Mouse (Mus musculus) spleen, postnatal 10 days (tissue): ENCODE results near the gene Rpl12.
A peak's percentile ranks its signal among the peaks of the same experiment; 100 is the strongest.

Source experiments
- DNase-seq, 2 experiments: peaks; one replicate each; pipeline ENCODE4 v3.0.0; 2021 to 2022; ENCODE audit warnings: low spot score in 2 of 2

The Rpl12 gene

GRCm38 (mm10) chr2:32940483-32940882 lies 20.9 kb upstream of the Rpl12 start:
- DNase-seq: no peak

DNA sequence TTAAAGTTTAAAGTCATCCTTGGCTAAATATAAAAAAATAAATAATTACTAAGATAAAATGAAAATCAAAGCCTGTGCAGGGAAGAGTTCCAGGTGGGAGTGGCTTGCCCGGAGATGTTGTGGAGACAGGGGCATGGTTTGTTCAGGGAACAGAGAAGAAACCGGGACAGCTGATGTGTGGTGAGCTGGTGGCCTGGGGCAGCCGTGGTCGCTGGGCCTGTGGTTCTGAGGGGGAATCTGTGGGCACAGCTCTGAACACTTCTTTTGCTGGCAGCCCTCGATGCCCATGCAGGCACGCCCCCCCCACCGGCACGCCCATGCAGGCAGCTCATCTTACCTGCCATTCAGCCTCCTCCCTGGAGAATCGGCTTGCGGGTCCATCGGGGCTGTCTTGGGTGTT lies 13.9 kb upstream of the Rpl12 start:
- DNase-seq: no peak

- DNase-seq: no peak
These were observed 6.8 kb upstream of the Rpl12 start for GRCm38 (mm10) chr2:32954581-32954980.

GRCm38 (mm10) chr2:32957344-32957743 lies 4.0 kb upstream of the Rpl12 start:
- DNase-seq: no peak

GRCm38 (mm10) chr2:32960273-32960672 lies 1.1 kb upstream of the Rpl12 start:
- no peak for DNase-seq

- no peak for DNase-seq
These were observed 909 bp downstream of the Rpl12 start for GRCm38 (mm10) chr2:32962062-32962874.

GRCm38 (mm10) chr2:32962875-32963220 lies 1.5 kb downstream of the Rpl12 start:
- peak in 1 of 2 experiments; percentile 27 for DNase-seq

DNA sequence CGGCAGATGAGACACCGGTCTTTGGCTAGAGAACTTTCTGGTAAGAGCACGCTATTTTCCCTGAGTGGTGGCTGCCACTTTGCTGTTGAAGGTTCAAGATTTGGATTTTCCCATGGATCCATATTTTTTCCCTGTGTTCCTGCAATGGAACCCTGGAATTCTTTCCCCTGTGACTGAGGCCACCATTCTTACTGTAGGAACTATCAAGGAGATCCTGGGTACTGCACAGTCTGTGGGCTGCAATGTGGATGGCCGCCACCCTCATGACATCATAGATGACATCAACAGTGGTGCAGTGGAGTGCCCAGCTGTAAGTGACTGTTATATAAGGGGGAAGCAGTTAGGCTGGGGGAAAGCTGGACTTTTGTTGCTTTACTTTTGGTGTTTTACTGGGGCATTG lies 2.2 kb downstream of the Rpl12 start:
- peak in 1 of 2 experiments; percentile 12 for DNase-seq

- DNase-seq: peak in 1 of 2 experiments; percentile 19
These were observed 2.6 kb downstream of the Rpl12 start for GRCm38 (mm10) chr2:32963981-32964380.

GRCm38 (mm10) chr2:32964659-32965457 lies 3.5 kb downstream of the Rpl12 start:
- DNase-seq: peak in 1 of 2 experiments; percentile 15

GRCm38 (mm10) chr2:32965511-32966183 lies 4.3 kb downstream of the Rpl12 start:
- DNase-seq: peak in 1 of 2 experiments; percentile 18

DNA sequence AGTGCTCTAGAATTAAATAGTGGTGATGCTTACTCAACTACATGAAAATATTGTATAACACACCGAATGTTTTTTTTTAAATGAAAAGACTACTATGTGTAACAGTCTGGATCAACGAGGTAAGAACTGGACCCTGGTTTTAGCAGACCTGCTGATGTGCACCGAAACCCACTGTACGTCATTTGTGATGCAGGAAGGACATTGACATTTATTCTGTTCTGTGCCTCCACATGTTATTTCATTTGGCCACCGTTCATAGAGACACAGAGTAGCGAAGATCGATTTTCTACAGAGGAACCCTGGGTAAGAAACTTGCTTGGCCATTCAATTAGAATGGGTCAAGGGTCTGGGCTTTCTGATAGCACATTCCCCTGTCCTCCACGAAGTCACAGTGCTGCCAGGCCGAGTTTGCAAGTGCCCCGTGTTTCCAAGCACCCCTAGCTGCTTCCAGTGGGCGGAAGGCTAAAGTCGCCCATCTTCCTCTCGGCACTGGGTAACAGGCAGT lies 4.9 kb downstream of the Rpl12 start:
- no peak for DNase-seq

DNA sequence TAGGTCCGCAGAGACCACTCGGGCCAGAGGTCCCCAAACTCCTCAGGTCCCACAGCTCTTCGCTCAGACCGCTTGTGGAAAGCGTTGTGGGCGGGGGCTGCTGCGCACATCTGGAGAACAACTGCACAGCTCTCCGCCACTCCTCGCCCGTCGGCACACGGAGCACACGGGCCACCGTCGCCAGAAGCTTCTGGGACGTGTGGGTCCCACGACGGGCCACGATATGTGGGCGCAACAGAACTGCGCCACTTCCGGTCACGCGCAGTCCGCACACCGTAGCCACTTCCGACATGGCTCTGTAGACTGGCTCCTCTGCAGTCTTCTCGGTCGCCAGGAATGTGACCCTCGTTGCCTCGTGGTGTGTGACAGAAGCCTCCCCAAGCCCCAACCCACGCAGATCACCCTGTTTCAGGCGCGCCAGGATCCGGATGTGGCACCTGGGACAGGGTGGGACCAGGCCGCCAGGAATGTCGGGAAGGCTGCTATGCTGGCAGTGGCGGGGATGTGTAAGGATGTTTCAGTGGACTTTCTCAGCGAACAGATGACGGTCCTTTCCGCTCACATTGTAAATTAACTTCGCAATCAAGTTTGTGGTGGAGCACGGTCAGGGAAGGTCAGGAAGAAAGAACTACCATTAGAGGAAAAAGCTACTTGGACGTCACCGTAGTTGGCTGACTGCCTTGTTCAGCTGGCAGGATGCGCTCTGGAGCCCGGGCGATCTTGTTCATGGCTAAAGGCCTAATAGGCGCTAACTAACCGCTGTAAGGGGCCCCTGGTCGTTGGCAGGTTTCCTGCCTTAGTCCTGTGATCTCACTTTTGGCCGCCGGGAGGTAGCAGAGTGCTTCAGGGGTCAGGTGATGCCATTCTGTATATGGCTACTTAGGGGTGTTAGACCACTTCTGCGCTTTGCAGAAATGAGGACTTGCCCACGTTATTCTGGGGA lies 5.6 kb downstream of the Rpl12 start:
- peak; percentile 72 to 89 for DNase-seq

DNA sequence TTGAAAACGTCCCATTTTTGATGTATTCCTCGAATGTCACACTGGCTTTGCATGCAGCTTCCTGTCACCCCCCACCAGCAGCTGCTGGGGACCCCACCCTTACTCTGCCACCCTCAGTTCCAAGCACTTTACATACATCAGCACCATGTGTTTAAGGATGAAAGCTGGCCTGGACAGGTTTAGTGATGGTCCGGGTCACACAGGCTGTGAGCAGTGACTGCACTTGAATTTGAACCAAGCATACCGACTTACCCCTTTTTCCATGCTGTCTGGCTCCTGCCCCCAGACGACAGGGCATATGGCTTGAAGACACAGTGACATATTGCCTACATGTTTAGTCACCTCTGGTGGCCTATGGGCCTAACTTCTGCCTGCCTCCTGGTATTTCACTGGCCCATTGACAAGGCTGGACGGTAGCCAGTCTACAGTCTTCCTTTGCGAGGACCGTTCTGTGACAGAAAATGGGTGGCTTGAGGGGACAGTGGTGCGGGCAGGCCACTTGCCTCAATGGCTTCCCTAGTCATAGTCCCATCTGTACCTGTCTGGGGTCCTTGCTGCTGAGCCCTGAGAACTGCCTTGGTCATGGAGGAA lies 6.8 kb downstream of the Rpl12 start:
- no peak for DNase-seq

- no peak for DNase-seq
These were observed 8.0 kb downstream of the Rpl12 start for GRCm38 (mm10) chr2:32969326-32969725.

DNA sequence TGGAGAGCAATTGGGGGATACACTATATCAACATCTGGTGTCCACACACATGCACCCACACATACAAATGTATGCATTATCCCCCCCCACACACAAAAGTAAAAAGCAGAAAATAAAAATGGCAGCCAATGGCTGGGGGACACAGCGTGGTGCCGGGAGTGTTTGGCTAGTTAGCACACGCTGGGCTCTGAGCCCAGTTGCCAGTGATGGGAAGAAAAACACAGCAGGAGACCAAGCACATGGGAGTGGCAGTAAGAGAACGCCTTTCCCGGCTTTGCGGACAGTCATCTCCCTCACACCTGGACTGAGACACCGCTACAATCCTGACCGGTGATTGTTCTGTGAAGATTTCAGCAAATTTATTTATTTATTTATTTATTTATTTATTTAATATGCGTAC lies 9.9 kb downstream of the Rpl12 start:
- no peak for DNase-seq

DNA sequence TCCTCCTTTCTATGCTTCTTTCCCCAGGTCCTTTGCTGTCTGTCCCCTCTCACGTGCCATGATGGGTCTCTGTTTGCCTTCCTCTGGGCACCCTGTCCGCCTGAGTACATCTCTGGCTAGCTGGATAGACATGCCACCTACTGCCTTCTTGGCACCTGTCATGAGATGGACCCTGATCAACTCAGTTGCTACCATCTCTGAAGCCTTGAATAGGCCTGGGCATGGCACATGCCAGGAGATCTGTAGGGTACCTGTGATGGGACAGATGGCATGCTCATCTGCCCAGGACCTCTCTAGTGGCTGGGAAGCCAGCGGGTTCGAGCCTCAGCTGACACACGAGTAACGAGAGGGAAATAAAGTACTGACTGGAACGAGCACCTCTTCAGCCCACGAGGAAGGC lies 12.9 kb downstream of the Rpl12 start:
- no peak for DNase-seq

GRCm38 (mm10) chr2:32977114-32977513 lies 15.8 kb downstream of the Rpl12 start:
- DNase-seq: no peak

DNA sequence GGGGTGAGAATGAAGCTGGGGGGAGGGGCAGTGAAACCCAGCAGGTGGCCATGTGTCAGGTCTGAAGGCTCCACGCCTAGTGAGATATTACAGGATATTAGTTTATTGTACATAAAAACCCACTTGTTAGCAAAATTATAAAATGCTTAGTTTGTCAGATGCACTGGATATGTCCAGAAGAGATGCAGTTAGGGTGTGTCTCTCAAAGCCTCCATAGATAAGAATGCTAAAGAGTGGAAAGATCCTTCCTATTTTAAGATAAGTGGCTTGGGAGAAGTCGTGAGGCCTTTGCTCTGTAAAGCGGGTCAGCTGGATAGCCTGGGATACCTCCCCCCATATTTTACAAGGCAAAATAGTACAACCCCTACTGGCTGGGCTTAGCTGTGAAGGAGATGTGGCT lies 17.3 kb downstream of the Rpl12 start:
- no peak for DNase-seq

- no peak for DNase-seq
These were observed 18.3 kb downstream of the Rpl12 start for GRCm38 (mm10) chr2:32979675-32980074.

DNA sequence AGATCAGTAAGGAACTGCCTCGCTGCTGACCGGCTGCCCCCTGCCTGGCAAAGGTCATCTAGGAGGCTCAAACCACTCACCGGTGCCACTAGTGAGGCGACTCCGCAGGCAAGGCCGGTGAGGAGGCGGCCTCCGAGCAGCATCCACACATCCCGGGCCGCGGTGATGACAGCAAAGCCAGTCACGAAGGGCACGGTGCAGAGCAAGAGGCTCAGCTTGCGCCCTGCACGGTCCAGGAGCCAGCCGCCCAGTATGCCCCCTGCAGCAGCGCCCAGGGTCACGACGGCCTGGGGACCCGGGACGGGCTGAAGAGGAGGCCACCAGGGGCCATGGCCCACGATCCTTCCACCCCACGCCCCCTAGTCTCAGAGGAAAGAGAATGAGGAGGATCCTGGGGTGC lies 19.9 kb downstream of the Rpl12 start:
- peak in 1 of 2 experiments; percentile 57 for DNase-seq
